Mouse (Mus musculus) liver, adult 2 months (tissue): ENCODE measurements around the gene Unk. TPM values are rescaled to one million over a fixed set of nuclear protein-coding genes. Genes with fewer than 3 reads are reported as not detected.
A peak's percentile ranks its signal among the peaks of the same experiment; 100 is the strongest.

Source experiments
- DNase-seq: peaks from one replicate; pipeline ENCODE4 v3.0.0-alpha.2; 2011; ENCODE audit warnings: low read depth, low spot score; ENCODE audit errors: extremely low read depth
- H3K27ac ChIP-seq: fragments of 200-500 bp; replicated peaks from 2 replicates; pipeline ENCODE4 v1.5.1; 2012; ENCODE audit warnings: low read depth, mild to moderate bottlenecking, control low read depth, inconsistent platforms, low read length; ENCODE audit not compliant: insufficient read depth
- H3K27me3 ChIP-seq: fragments of 200-500 bp; 2 replicates; pipeline ENCODE4 v1.6.1; 2012; ENCODE audit warnings: mild to moderate bottlenecking, moderate library complexity, low read length, inconsistent platforms; ENCODE audit not compliant: control insufficient read depth, insufficient read depth
- H3K36me3 ChIP-seq: fragments of 200-500 bp; 2 replicates; pipeline ENCODE4 v1.6.1; 2012; ENCODE audit warnings: low read length, inconsistent platforms; ENCODE audit not compliant: control insufficient read depth, insufficient read depth
- H3K4me1 ChIP-seq: fragments of 200-500 bp; 2 replicates; pipeline ENCODE4 v1.6.1; 2011; ENCODE audit warnings: low read length; ENCODE audit not compliant: control insufficient read depth, insufficient read depth
- H3K4me3 ChIP-seq: fragments of 200-500 bp; 2 replicates; pipeline ENCODE4 v1.5.1; 2011; ENCODE audit warnings: low read depth, mild to moderate bottlenecking, control low read depth, low read length, moderate library complexity; ENCODE audit not compliant: insufficient read depth
- H3K79me2 ChIP-seq: fragments of 200-500 bp; 2 replicates; pipeline ENCODE4 v1.6.1; 2012; ENCODE audit warnings: inconsistent platforms, mild to moderate bottlenecking, low read length, moderate library complexity; ENCODE audit not compliant: control insufficient read depth, insufficient read depth
- H3K9ac ChIP-seq: fragments of 200-500 bp; 2 replicates; pipeline ENCODE4 v1.6.1; 2012; ENCODE audit warnings: low read depth, mild to moderate bottlenecking, control low read depth, inconsistent platforms, low read length
- CTCF ChIP-seq: fragments of 200-500 bp; IDR thresholded peaks from 2 replicates; pipeline ENCODE4 v1.5.1; 2011; ENCODE audit warnings: low read depth, low read length, control low read depth
- POLR2A ChIP-seq: fragments of 200-500 bp; IDR thresholded peaks from 2 replicates; pipeline ENCODE4 v1.6.1; 2011; ENCODE audit warnings: low read length, control low read depth; ENCODE audit not compliant: insufficient read depth; ENCODE audit errors: extremely low read depth
- WGBS: fragments of 180-500 bp; shearing (Covaris S2); methylation state at CpG from one replicate; pipeline ENCODE4 v1.1.7; 2018; 5-methylcytosine and 5-hydroxymethylcytosine counted together
- polyA plus RNA-seq: library from polyadenylated mRNA; depleted of rRNA; stranded (reverse); fragments of >200 nt; gene quantifications from 2 replicates; pipeline ENCODE4 v1.2.3, GENCODE M21; 2012
- total RNA-seq: library from RNA; depleted of rRNA; stranded (reverse); fragments of >200 nt; gene quantifications from 2 replicates; pipeline ENCODE4 v1.2.3, GENCODE M21; 2014

Gene Unk
- total and polyA plus RNA-seq, 2 experiments = 4.3 to 13.8 TPM

GRCm38 (mm10) chr11:115997047-115997446, 33.1 kb upstream of the Unk start:
- Histone ChIP-seq H3K4me1 (no peaks in the 10 kb centered on the region), H3K36me3 (no peaks in the 10 kb centered on the region), H3K79me2 (no peaks in the 10 kb centered on the region), H3K27me3 (no peaks in the 10 kb centered on the region), H3K4me3 (no peak overlapping the region), H3K27ac (no peak overlapping the region), H3K9ac (no peak overlapping the region)
- TF ChIP-seq CTCF (no peak), POLR2A (no peak)
- DNase-seq = no peak
- 87% methylated on average over 4 of the region's 4 CpGs for WGBS

GRCm38 (mm10) chr11:115997662-115998061, 32.5 kb upstream of the Unk start:
- Histone ChIP-seq H3K4me1 (no peaks in the 10 kb centered on the region), H3K27ac (no peak overlapping the region), H3K27me3 (no peaks in the 10 kb centered on the region), H3K4me3 (no peak overlapping the region), H3K79me2 (no peaks in the 10 kb centered on the region), H3K36me3 (no peaks in the 10 kb centered on the region), H3K9ac (no peak overlapping the region)
- TF ChIP-seq CTCF (no peak), POLR2A (no peak)
- DNase-seq = no peak
- WGBS = 73% methylated on average over 5 of the region's 5 CpGs

- no peaks in the 10 kb centered on the region for H3K4me1 ChIP-seq
- H3K36me3 ChIP-seq = no peaks in the 10 kb centered on the region
- H3K27me3 ChIP-seq = no peaks in the 10 kb centered on the region
- H3K27ac ChIP-seq = no peak overlapping the region
- H3K79me2 ChIP-seq = no peaks in the 10 kb centered on the region
- no peak overlapping the region for H3K4me3 ChIP-seq
- DNase-seq = no peak
- no peak overlapping the region for H3K9ac ChIP-seq
- TF ChIP-seq POLR2A (no peak), CTCF (no peak)
- 69% methylated on average over 7 of the region's 7 CpGs for WGBS
Measured at GRCm38 (mm10) chr11:115999027-115999426, 31.1 kb upstream of the Unk start.

GRCm38 (mm10) chr11:115999538-116000143, 30.5 kb upstream of the Unk start:
- Histone ChIP-seq H3K9ac (no peak overlapping the region), H3K27ac (no peak overlapping the region), H3K4me1 (no peaks in the 10 kb centered on the region), H3K79me2 (no peaks in the 10 kb centered on the region), H3K4me3 (no peak overlapping the region), H3K36me3 (no peaks in the 10 kb centered on the region), H3K27me3 (no peaks in the 10 kb centered on the region)
- no peak for DNase-seq
- 12% methylated on average over 14 of the region's 14 CpGs for WGBS
- TF ChIP-seq POLR2A = no peak
- peak; percentile 78 for TF ChIP-seq CTCF

- Histone ChIP-seq H3K4me3 (no peak overlapping the region), H3K27me3 (no peaks in the 10 kb centered on the region), H3K9ac (no peak overlapping the region), H3K27ac (no peak overlapping the region), H3K36me3 (no peaks in the 10 kb centered on the region), H3K79me2 (no peaks in the 10 kb centered on the region), H3K4me1 (peaks cover 3% of the 10 kb centered on the region)
- no peak for TF ChIP-seq CTCF
- no peak for TF ChIP-seq POLR2A
- no peak for DNase-seq
- 56% methylated on average over 10 of the region's 10 CpGs for WGBS
Measured at GRCm38 (mm10) chr11:116000607-116001006, 29.5 kb upstream of the Unk start.

- 71% methylated on average over 6 of the region's 6 CpGs for WGBS
- Histone ChIP-seq H3K4me3 (no peak overlapping the region), H3K27me3 (no peaks in the 10 kb centered on the region), H3K36me3 (no peaks in the 10 kb centered on the region), H3K4me1 (peaks cover 7% of the 10 kb centered on the region), H3K9ac (no peak overlapping the region), H3K79me2 (no peaks in the 10 kb centered on the region), H3K27ac (no peak overlapping the region)
- no peak for DNase-seq
- TF ChIP-seq CTCF (no peak), POLR2A (no peak)
Measured at GRCm38 (mm10) chr11:116001725-116002124, 28.4 kb upstream of the Unk start.
